Mouse (Mus musculus): Measurements from ENCODE around the gene Ccdc36.

The Ccdc36 gene

GRCm38 (mm10) chr9:108378736-108379135 lies 49.5 kb downstream of the Ccdc36 start:
- no peak for DNase-seq (ENCODE audit: low read depth, low spot score)

GRCm38 (mm10) chr9:108378234-108378633 lies 50.0 kb downstream of the Ccdc36 start:
- no peak for DNase-seq (ENCODE audit: low read depth, low spot score)
